Mouse (Mus musculus): ENCODE data around the gene Gm20388. TPM values are rescaled to one million over a fixed set of nuclear protein-coding genes. Genes with fewer than 3 reads are reported as not detected.

The Gm20388 gene
- polyA plus RNA-seq, 1 experiment from 2014 or later = 47.1 TPM

- 89% methylated on average over 8 of the region's 8 CpGs for WGBS (ENCODE audit: missing documents)
- Histone ChIP-seq H3K27ac (peak overlapping the region; percentile 98; the same call in 1 of the 2 replicates), H3K79me2 (ENCODE audit: inconsistent target) (peaks cover 17% of the 10 kb centered on the region; the same call in 1 of the 2 replicates), H3K4me3 (ENCODE audit: inconsistent target) (no peak overlapping the region), H3K36me3 (ENCODE audit: inconsistent target) (no peaks in the 10 kb centered on the region)
Observed at GRCm38 (mm10) chr8:120687786-120688185, 777.1 kb downstream of the Gm20388 start.

GRCm38 (mm10) chr8:120688511-120688910 lies 777.9 kb downstream of the Gm20388 start:
- 94% methylated on average over 7 of the region's 7 CpGs for WGBS (ENCODE audit: missing documents)
- Histone ChIP-seq H3K79me2 (ENCODE audit: inconsistent target) (peaks cover 17% of the 10 kb centered on the region; the same call in 1 of the 2 replicates), H3K4me3 (ENCODE audit: inconsistent target) (no peak overlapping the region), H3K27ac (no peak overlapping the region), H3K36me3 (ENCODE audit: inconsistent target) (no peaks in the 10 kb centered on the region)

GRCm38 (mm10) chr8:120692934-120693333 lies 782.3 kb downstream of the Gm20388 start:
- no peak overlapping the region for H3K27ac ChIP-seq
- 92% methylated on average over 4 of the region's 4 CpGs for WGBS (ENCODE audit: missing documents)
- no peaks in the 10 kb centered on the region for H3K36me3 ChIP-seq (ENCODE audit: inconsistent target)
- peaks cover 3% of the 10 kb centered on the region; the same call in 1 of the 2 replicates for H3K79me2 ChIP-seq (ENCODE audit: inconsistent target)
- no peak overlapping the region for H3K4me3 ChIP-seq (ENCODE audit: inconsistent target)

GRCm38 (mm10) chr8:120693861-120694493 lies 783.3 kb downstream of the Gm20388 start:
- H3K79me2 ChIP-seq (ENCODE audit: inconsistent target) = no peaks in the 10 kb centered on the region
- WGBS (ENCODE audit: missing documents) = 68% methylated on average over 22 of the region's 22 CpGs
- H3K27ac ChIP-seq = no peak overlapping the region
- no peaks in the 10 kb centered on the region for H3K36me3 ChIP-seq (ENCODE audit: inconsistent target)
- H3K4me3 ChIP-seq (ENCODE audit: inconsistent target) = no peak overlapping the region

- Histone ChIP-seq H3K79me2 (ENCODE audit: inconsistent target) (no peaks in the 10 kb centered on the region), H3K36me3 (ENCODE audit: inconsistent target) (no peaks in the 10 kb centered on the region), H3K4me3 (ENCODE audit: inconsistent target) (no peak overlapping the region), H3K27ac (peak overlapping the region; percentile 98)
- 46% methylated on average over 12 of the region's 13 CpGs for WGBS (ENCODE audit: missing documents)
Observed at GRCm38 (mm10) chr8:120696401-120697153, 785.9 kb downstream of the Gm20388 start.

- H3K4me3 ChIP-seq (ENCODE audit: inconsistent target) = no peak overlapping the region
- H3K27ac ChIP-seq = peak overlapping the region; percentile 98
- H3K79me2 ChIP-seq (ENCODE audit: inconsistent target) = no peaks in the 10 kb centered on the region
- H3K36me3 ChIP-seq (ENCODE audit: inconsistent target) = no peaks in the 10 kb centered on the region
- WGBS (ENCODE audit: missing documents) = 4% methylated on average over 14 of the region's 17 CpGs
Observed at GRCm38 (mm10) chr8:120697154-120697978, 786.7 kb downstream of the Gm20388 start.

- H3K36me3 ChIP-seq (ENCODE audit: inconsistent target) = no peaks in the 10 kb centered on the region
- H3K27ac ChIP-seq = peak overlapping the region; percentile 98
- H3K4me3 ChIP-seq (ENCODE audit: inconsistent target) = no peak overlapping the region
- H3K79me2 ChIP-seq (ENCODE audit: inconsistent target) = no peaks in the 10 kb centered on the region
Observed at GRCm38 (mm10) chr8:120697979-120698272, 787.3 kb downstream of the Gm20388 start.

- peak overlapping the region; percentile 98 for H3K27ac ChIP-seq
- no peak overlapping the region for H3K4me3 ChIP-seq (ENCODE audit: inconsistent target)
- 93% methylated on average over 7 of the region's 7 CpGs for WGBS (ENCODE audit: missing documents)
- H3K79me2 ChIP-seq (ENCODE audit: inconsistent target) = no peaks in the 10 kb centered on the region
- H3K36me3 ChIP-seq (ENCODE audit: inconsistent target) = no peaks in the 10 kb centered on the region
Observed at GRCm38 (mm10) chr8:120698426-120698825, 787.8 kb downstream of the Gm20388 start.

GRCm38 (mm10) chr8:120699079-120699478 lies 788.4 kb downstream of the Gm20388 start:
- Histone ChIP-seq H3K36me3 (ENCODE audit: inconsistent target) (no peaks in the 10 kb centered on the region), H3K27ac (peak overlapping the region; percentile 98), H3K4me3 (ENCODE audit: inconsistent target) (no peak overlapping the region), H3K79me2 (ENCODE audit: inconsistent target) (no peaks in the 10 kb centered on the region)
- WGBS (ENCODE audit: missing documents) = 81% methylated on average over 6 of the region's 6 CpGs

GRCm38 (mm10) chr8:120699565-120699964 lies 788.9 kb downstream of the Gm20388 start:
- WGBS (ENCODE audit: missing documents) = 45% methylated on average over 2 of the region's 2 CpGs
- no peak overlapping the region for H3K4me3 ChIP-seq (ENCODE audit: inconsistent target)
- no peaks in the 10 kb centered on the region for H3K36me3 ChIP-seq (ENCODE audit: inconsistent target)
- no peaks in the 10 kb centered on the region for H3K79me2 ChIP-seq (ENCODE audit: inconsistent target)
- H3K27ac ChIP-seq = peak overlapping the region; percentile 98

- Histone ChIP-seq H3K27ac (peak overlapping the region; percentile 98), H3K79me2 (ENCODE audit: inconsistent target) (no peaks in the 10 kb centered on the region), H3K36me3 (ENCODE audit: inconsistent target) (no peaks in the 10 kb centered on the region), H3K4me3 (ENCODE audit: inconsistent target) (no peak overlapping the region)
- WGBS (ENCODE audit: missing documents) = 61% methylated on average over 4 of the region's 4 CpGs
Observed at GRCm38 (mm10) chr8:120700053-120700452, 789.4 kb downstream of the Gm20388 start.

- WGBS (ENCODE audit: missing documents) = 25% methylated on average over 19 of the region's 19 CpGs
- peak overlapping the region; percentile 39 for H3K27ac ChIP-seq
- H3K4me3 ChIP-seq (ENCODE audit: inconsistent target) = no peak overlapping the region
- no peaks in the 10 kb centered on the region for H3K36me3 ChIP-seq (ENCODE audit: inconsistent target)
- no peaks in the 10 kb centered on the region for H3K79me2 ChIP-seq (ENCODE audit: inconsistent target)
Observed at GRCm38 (mm10) chr8:120701758-120702465, 791.3 kb downstream of the Gm20388 start.

GRCm38 (mm10) chr8:120704203-120704602 lies 793.6 kb downstream of the Gm20388 start:
- 73% methylated on average over 9 of the region's 9 CpGs for WGBS (ENCODE audit: missing documents)
- no peaks in the 10 kb centered on the region for H3K79me2 ChIP-seq (ENCODE audit: inconsistent target)
- H3K36me3 ChIP-seq (ENCODE audit: inconsistent target) = no peaks in the 10 kb centered on the region
- no peak overlapping the region for H3K4me3 ChIP-seq (ENCODE audit: inconsistent target)
- no peak overlapping the region for H3K27ac ChIP-seq

- Histone ChIP-seq H3K79me2 (ENCODE audit: inconsistent target) (no peaks in the 10 kb centered on the region), H3K36me3 (ENCODE audit: inconsistent target) (no peaks in the 10 kb centered on the region), H3K4me3 (ENCODE audit: inconsistent target) (no peak overlapping the region), H3K27ac (no peak overlapping the region)
- 89% methylated on average over 15 of the region's 15 CpGs for WGBS (ENCODE audit: missing documents)
Observed at GRCm38 (mm10) chr8:120705163-120705562, 794.5 kb downstream of the Gm20388 start.

All from macrophage (primary cell).